Mouse (Mus musculus) ES-E14 (cell line): ENCODE results near the gene G430095P16Rik.

Experiments used
- HCFC1 ChIP-seq: IDR thresholded peaks from 2 replicates; pipeline ENCODE4 v1.6.1; 2012; ENCODE audit warnings: low read length, inconsistent platforms, borderline replicate concordance; ENCODE audit not compliant: insufficient read depth
- MAFK ChIP-seq: IDR thresholded peaks from 2 replicates; pipeline ENCODE4 v1.6.1; 2014; ENCODE audit warnings: mild to moderate bottlenecking, low read depth, low read length, inconsistent platforms; ENCODE audit not compliant: insufficient read depth
- ZC3H11A ChIP-seq: IDR thresholded peaks from 2 replicates; pipeline ENCODE4 v1.6.1; 2012; ENCODE audit warnings: low read depth, mild to moderate bottlenecking, inconsistent platforms, low read length, borderline replicate concordance

DNA sequence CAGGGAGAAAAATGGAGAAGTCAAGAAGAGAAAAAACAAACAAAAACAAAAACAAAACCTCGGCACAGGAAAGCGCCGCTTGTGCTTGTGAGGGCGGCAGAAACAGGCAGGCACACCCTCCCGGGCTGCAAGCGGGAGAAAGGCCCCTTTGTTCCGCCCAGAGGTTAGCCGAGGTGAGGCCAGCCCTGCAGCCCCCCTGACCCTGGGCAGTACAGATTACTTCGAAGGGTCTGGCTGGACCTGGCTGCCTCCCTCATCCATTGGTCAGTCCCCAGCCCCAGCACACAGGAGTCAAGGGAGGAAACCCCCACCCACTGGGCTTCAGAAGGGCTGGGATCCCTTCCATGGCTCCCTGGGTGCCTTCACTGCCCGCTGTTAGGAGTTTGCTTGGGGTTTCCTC is 15.5 kb downstream of the G430095P16Rik start:
- no peak for TF ChIP-seq HCFC1
- TF ChIP-seq MAFK, result no peak
- no peak for TF ChIP-seq ZC3H11A
